Mouse (Mus musculus) liver, embryonic 13.5 days (tissue): Measurements from ENCODE around the gene Bcl2l13. TPM values are rescaled to one million over a fixed set of nuclear protein-coding genes. Genes with fewer than 3 reads are reported as not detected.
"Not testable (repeated sequence)": the region's sequence is repeated elsewhere in the genome, so short reads cannot be mapped to it uniquely, and the experiment has no call there.

Experiments used
- ATAC-seq: fragments of 200-750 bp; cut with Nextera tagmentation; 2 replicates; pipeline ENCODE4 v1.8.0; 2017; ENCODE audit warnings: low read depth, mild to moderate bottlenecking, moderate number of reproducible peaks, moderate library complexity
- DNase-seq: peaks from one replicate; pipeline ENCODE4 v3.0.0; 2022
- H3K27ac ChIP-seq: fragments of 300-500 bp; sonication (generic); 2 replicates; pipeline ENCODE4 v1.5.1; 2015; ENCODE audit warnings: moderate library complexity, mild to moderate bottlenecking, inconsistent platforms
- H3K27me3 ChIP-seq: fragments of 300-500 bp; sonication (generic); 2 replicates; pipeline ENCODE4 v1.6.1; 2015; ENCODE audit warnings: mild to moderate bottlenecking, inconsistent platforms
- H3K36me3 ChIP-seq: fragments of 300-500 bp; sonication (generic); 2 replicates; pipeline ENCODE4 v1.6.1; 2015; ENCODE audit warnings: mild to moderate bottlenecking, inconsistent platforms
- H3K4me1 ChIP-seq: fragments of 300-500 bp; sonication (generic); replicated peaks from 2 replicates; pipeline ENCODE4 v1.6.1; 2015; ENCODE audit warnings: inconsistent platforms
- H3K4me2 ChIP-seq: fragments of 300-500 bp; sonication (generic); 2 replicates; pipeline ENCODE4 v1.6.1; 2015; ENCODE audit warnings: inconsistent platforms, mild to moderate bottlenecking, moderate library complexity
- H3K4me3 ChIP-seq: fragments of 300-500 bp; sonication (generic); replicated peaks from 2 replicates; pipeline ENCODE4 v1.5.1; 2015; ENCODE audit warnings: mild to moderate bottlenecking, inconsistent platforms
- H3K9ac ChIP-seq: fragments of 300-500 bp; sonication (generic); 2 replicates; pipeline ENCODE4 v1.6.1; 2015; ENCODE audit warnings: mild to moderate bottlenecking, inconsistent platforms
- H3K9me3 ChIP-seq: fragments of 300-500 bp; sonication (generic); replicated peaks from 2 replicates; pipeline ENCODE4 v1.6.1; 2016; ENCODE audit warnings: inconsistent platforms
- WGBS: fragments of 180-500 bp; shearing (Covaris S2); methylation state at CpG from one replicate; pipeline ENCODE4 v1.1.7; 2015; ENCODE audit not compliant: insufficient replicate concordance; 5-methylcytosine and 5-hydroxymethylcytosine counted together
- polyA plus RNA-seq: library from polyadenylated mRNA; unstranded; fragments of >200 nt; fragmentation: Nextera tagmentation; extraction: Ambion mirVana; gene quantifications from 2 replicates; pipeline ENCODE4 v1.2.1, GENCODE M21; 2015

Gene Bcl2l13
- polyA plus RNA-seq, 1 experiment from 2014 or later: 37.7 TPM

- Histone ChIP-seq H3K27me3 (no peaks in the 10 kb centered on the region), H3K4me1 (peaks cover 78% of the 10 kb centered on the region), H3K4me2 (peak overlapping the region; percentile 60), H3K4me3 (peak overlapping the region; percentile 18; the same call in 1 of the 2 replicates), H3K9me3 (no peaks in the 10 kb centered on the region), H3K9ac (peak overlapping the region; percentile 71), H3K36me3 (no peaks in the 10 kb centered on the region), H3K27ac (peak overlapping the region; percentile 100)
- WGBS: 17% methylated on average over 4 of the region's 4 CpGs
- peak; percentile 65 for DNase-seq
- ATAC-seq: peak; percentile 70
Observed at GRCm38 (mm10) chr6:120830866-120831608, 5.0 kb upstream of the Bcl2l13 start.

- DNase-seq (peak; percentile 74), ATAC-seq (peak; percentile 69)
- Histone ChIP-seq H3K9ac (peak overlapping the region; percentile 71), H3K9me3 (no peaks in the 10 kb centered on the region), H3K4me3 (peak overlapping the region; percentile 18; the same call in 1 of the 2 replicates), H3K4me2 (peak overlapping the region; percentile 60), H3K27ac (peak overlapping the region; percentile 100), H3K4me1 (peaks cover 81% of the 10 kb centered on the region), H3K27me3 (no peaks in the 10 kb centered on the region), H3K36me3 (no peaks in the 10 kb centered on the region)
- WGBS: 16% methylated on average over 4 of the region's 4 CpGs
Observed at GRCm38 (mm10) chr6:120832097-120832496, 3.9 kb upstream of the Bcl2l13 start.

DNA sequence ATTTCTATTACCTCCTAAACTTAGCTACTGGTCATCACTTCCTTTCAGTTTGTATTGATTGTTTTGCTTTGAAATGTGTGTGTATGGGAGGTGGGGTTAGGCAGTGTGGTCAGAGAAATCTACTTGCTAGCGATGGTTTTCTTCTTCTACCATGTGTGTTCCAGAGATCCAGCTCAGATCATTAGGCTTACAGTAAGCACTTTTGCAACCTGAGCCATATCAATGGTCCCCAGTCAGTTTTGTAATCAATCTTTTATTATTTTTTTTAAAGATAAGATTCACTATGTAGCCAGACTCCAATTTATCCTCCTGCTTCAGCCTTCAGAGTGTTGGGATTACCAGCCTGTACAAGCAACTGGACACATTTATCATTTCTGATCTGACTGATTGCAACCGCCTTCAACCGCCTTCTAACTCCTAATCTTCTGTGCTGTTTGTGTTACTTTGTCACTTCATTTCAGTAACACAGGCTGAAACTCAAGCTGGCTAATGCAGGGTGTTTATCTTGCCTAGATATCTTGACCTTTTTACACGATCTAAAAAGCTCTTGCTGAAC lies 1.2 kb upstream of the Bcl2l13 start:
- Histone ChIP-seq H3K36me3 (peaks cover 19% of the 10 kb centered on the region), H3K9ac (peak overlapping the region; percentile 99), H3K27me3 (no peaks in the 10 kb centered on the region), H3K4me1 (peaks cover 79% of the 10 kb centered on the region), H3K4me3 (0 out of 2 replicates have a peak overlapping the region, but pooled peaks have one; percentile 93), H3K4me2 (peak overlapping the region; percentile 70), H3K27ac (peak overlapping the region; percentile 95), H3K9me3 (0 out of 2 replicates have a peak, but pooled peaks cover 3% of the 10 kb centered on the region)
- WGBS: 16% methylated on average over 4 of the region's 4 CpGs
- no peak for ATAC-seq
- peak; percentile 48 for DNase-seq

- Histone ChIP-seq H3K9ac (peak overlapping the region; percentile 99), H3K36me3 (peaks cover 29% of the 10 kb centered on the region), H3K4me1 (peaks cover 77% of the 10 kb centered on the region), H3K27me3 (no peaks in the 10 kb centered on the region), H3K9me3 (0 out of 2 replicates have a peak, but pooled peaks cover 3% of the 10 kb centered on the region), H3K4me2 (peak overlapping the region; percentile 70), H3K4me3 (peak overlapping the region; percentile 93), H3K27ac (peak overlapping the region; percentile 95)
- ATAC-seq (peak; percentile 29), DNase-seq (no peak)
- WGBS: 1% methylated on average over 37 of the region's 37 CpGs
Observed at GRCm38 (mm10) chr6:120836389-120837151, 558 bp downstream of the Bcl2l13 start.

DNA sequence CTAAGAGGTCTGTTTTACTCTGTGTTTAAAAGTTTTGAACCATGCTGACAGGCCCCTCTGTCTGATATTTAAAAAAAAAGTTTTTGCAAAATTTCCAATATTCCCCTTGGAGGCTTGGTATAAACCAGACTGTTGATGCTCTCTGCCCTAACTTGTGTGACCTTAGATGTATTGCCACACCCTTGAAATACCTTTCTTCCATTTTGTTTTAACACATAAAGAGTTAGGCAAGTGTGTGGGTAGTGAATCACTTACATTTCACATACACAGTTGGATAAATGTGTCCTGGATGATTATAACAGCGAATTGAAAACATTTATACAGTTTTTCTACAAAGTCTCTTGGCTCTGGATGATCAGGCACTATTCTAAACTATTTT lies 1.1 kb downstream of the Bcl2l13 start:
- peak overlapping the region; percentile 99 for H3K9ac ChIP-seq
- peaks cover 77% of the 10 kb centered on the region for H3K4me1 ChIP-seq
- ATAC-seq: no peak
- WGBS: 32% methylated on average over 1 of the region's 1 CpGs
- peak overlapping the region; percentile 95 for H3K27ac ChIP-seq
- peak overlapping the region; percentile 93 for H3K4me3 ChIP-seq
- H3K27me3 ChIP-seq: no peaks in the 10 kb centered on the region
- 0 out of 2 replicates have a peak, but pooled peaks cover 3% of the 10 kb centered on the region for H3K9me3 ChIP-seq
- H3K36me3 ChIP-seq: peaks cover 29% of the 10 kb centered on the region
- H3K4me2 ChIP-seq: peak overlapping the region; percentile 70
- DNase-seq: no peak

DNA sequence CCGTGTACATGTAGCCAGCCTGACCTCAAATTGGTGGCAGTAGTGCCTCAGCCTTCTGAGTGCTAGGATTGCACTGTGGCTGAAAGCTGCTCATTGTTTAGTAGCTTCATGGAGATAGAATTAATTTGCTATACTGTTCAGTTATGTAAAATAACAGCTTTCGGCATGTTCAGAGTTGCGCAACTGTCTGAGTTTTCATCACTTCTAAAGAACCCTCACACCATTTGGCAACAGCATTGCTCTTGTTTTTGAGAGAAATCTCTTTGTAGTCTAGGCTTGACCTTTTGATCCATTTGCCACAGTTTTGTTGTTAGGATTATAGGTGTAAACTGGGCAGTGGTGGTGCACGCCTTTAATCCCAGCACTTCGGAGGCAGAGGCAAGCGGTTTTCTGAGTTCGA lies 4.2 kb downstream of the Bcl2l13 start:
- Histone ChIP-seq H3K4me3 (no peak overlapping the region), H3K9me3 (0 out of 2 replicates have a peak, but pooled peaks cover 3% of the 10 kb centered on the region), H3K36me3 (peaks cover 37% of the 10 kb centered on the region), H3K9ac (no peak overlapping the region), H3K27me3 (no peaks in the 10 kb centered on the region), H3K4me1 (peaks cover 75% of the 10 kb centered on the region), H3K27ac (peak overlapping the region; percentile 16; the same call in 1 of the 2 replicates), H3K4me2 (peak overlapping the region; percentile 6; the same call in 1 of the 2 replicates)
- no peak for DNase-seq
- WGBS: 94% methylated on average over 7 of the region's 7 CpGs
- no peak for ATAC-seq

GRCm38 (mm10) chr6:120841754-120842153 lies 5.7 kb downstream of the Bcl2l13 start:
- Histone ChIP-seq H3K27ac (peak overlapping the region; percentile 78), H3K4me2 (peak overlapping the region; percentile 40), H3K4me3 (peak overlapping the region; percentile 13; the same call in 1 of the 2 replicates), H3K4me1 (peaks cover 76% of the 10 kb centered on the region), H3K27me3 (no peaks in the 10 kb centered on the region), H3K9me3 (0 out of 2 replicates have a peak, but pooled peaks cover 3% of the 10 kb centered on the region), H3K9ac (peak overlapping the region; percentile 18), H3K36me3 (peaks cover 37% of the 10 kb centered on the region)
- 47% methylated on average over 5 of the region's 5 CpGs for WGBS
- DNase-seq (no peak), ATAC-seq (peak; percentile 67)

GRCm38 (mm10) chr6:120850720-120851119 lies 14.7 kb downstream of the Bcl2l13 start:
- Histone ChIP-seq H3K36me3 (peaks cover 59% of the 10 kb centered on the region), H3K4me1 (peaks cover 29% of the 10 kb centered on the region)
- DNase-seq, H3K9me3 ChIP-seq, H3K4me2 ChIP-seq, H3K27ac ChIP-seq, H3K4me3 ChIP-seq, H3K27me3 ChIP-seq, ATAC-seq, H3K9ac ChIP-seq: not testable (repeated sequence)

DNA sequence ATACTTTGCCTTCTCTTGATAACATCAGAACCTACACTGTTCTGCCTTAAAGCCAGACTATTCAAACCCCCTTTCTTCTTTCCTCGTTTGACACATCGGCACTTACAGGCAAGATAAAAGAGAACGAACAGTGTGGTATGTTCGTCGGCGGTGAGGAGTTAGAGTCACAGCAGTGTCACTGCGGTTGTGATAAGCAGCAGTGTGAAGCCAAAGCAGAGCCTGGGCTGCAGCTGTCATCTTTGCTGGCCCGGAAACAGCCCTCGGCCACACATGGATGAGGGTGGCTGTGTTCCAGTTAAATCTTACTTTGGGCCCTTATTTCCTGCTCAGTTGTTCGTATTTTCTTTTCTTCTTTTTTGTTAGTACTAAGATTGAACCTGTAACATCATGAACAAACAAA lies 18.4 kb downstream of the Bcl2l13 start:
- no peaks in the 10 kb centered on the region for H3K9me3 ChIP-seq
- H3K27me3 ChIP-seq: no peaks in the 10 kb centered on the region
- H3K4me1 ChIP-seq: peaks cover 51% of the 10 kb centered on the region
- DNase-seq: peak; percentile 68
- peak overlapping the region; percentile 24; the same call in 1 of the 2 replicates for H3K9ac ChIP-seq
- ATAC-seq: peak; percentile 91
- no peak overlapping the region for H3K4me3 ChIP-seq
- H3K27ac ChIP-seq: peak overlapping the region; percentile 84
- peaks cover 62% of the 10 kb centered on the region for H3K36me3 ChIP-seq
- peak overlapping the region; percentile 40 for H3K4me2 ChIP-seq
- WGBS: 21% methylated on average over 10 of the region's 10 CpGs

- H3K4me2 ChIP-seq: no peak overlapping the region
- H3K4me3 ChIP-seq: no peak overlapping the region
- ATAC-seq (peak; percentile 34), DNase-seq (no peak)
- peak overlapping the region; percentile 58; the same call in 1 of the 2 replicates for H3K27ac ChIP-seq
- WGBS: 65% methylated on average over 8 of the region's 8 CpGs
- no peaks in the 10 kb centered on the region for H3K9me3 ChIP-seq
- H3K9ac ChIP-seq: peak overlapping the region; percentile 26; the same call in 1 of the 2 replicates
- H3K4me1 ChIP-seq: peaks cover 77% of the 10 kb centered on the region
- peaks cover 56% of the 10 kb centered on the region for H3K36me3 ChIP-seq
- H3K27me3 ChIP-seq: no peaks in the 10 kb centered on the region
Observed at GRCm38 (mm10) chr6:120858217-120858711, 22.3 kb downstream of the Bcl2l13 start.

GRCm38 (mm10) chr6:120860079-120860478 lies 24.1 kb downstream of the Bcl2l13 start:
- WGBS: 88% methylated on average over 3 of the region's 3 CpGs
- no peaks in the 10 kb centered on the region for H3K9me3 ChIP-seq
- H3K4me3 ChIP-seq: no peak overlapping the region
- DNase-seq: no peak
- ATAC-seq: no peak
- H3K4me2 ChIP-seq: no peak overlapping the region
- H3K27ac ChIP-seq: no peak overlapping the region
- H3K4me1 ChIP-seq: peaks cover 61% of the 10 kb centered on the region
- no peaks in the 10 kb centered on the region for H3K27me3 ChIP-seq
- peaks cover 62% of the 10 kb centered on the region for H3K36me3 ChIP-seq
- H3K9ac ChIP-seq: no peak overlapping the region
